Mouse (Mus musculus) hindbrain, embryonic 11.5 days (tissue): Measurements from ENCODE around the gene Tas2r137. TPM values are rescaled to one million over a fixed set of nuclear protein-coding genes. Genes with fewer than 3 reads are reported as not detected.
A peak's percentile ranks its signal among the peaks of the same experiment; 100 is the strongest.

Experiments used
- ATAC-seq: fragments of 200-750 bp; cut with Nextera tagmentation; 2 replicates; pipeline ENCODE4 v1.8.0; 2017; ENCODE audit warnings: mild to moderate bottlenecking, moderate TSS enrichment, moderate library complexity; ENCODE audit not compliant: low FRiP score
- DNase-seq: peaks from one replicate; pipeline ENCODE4 v3.0.0-alpha.2; 2015; ENCODE audit warnings: low spot score
- H3K27ac ChIP-seq: fragments of 300-500 bp; sonication (generic); 2 replicates; pipeline ENCODE4 v1.5.1; 2014; ENCODE audit warnings: mild to moderate bottlenecking, low read depth, low read length
- H3K27me3 ChIP-seq: fragments of 300-500 bp; sonication (generic); 2 replicates; pipeline ENCODE4 v1.6.1; 2014; ENCODE audit warnings: mild to moderate bottlenecking, low read length, moderate library complexity, mixed read lengths; ENCODE audit not compliant: control insufficient read depth, insufficient read depth
- H3K36me3 ChIP-seq: fragments of 300-500 bp; sonication (generic); 2 replicates; pipeline ENCODE4 v1.6.1; 2014; ENCODE audit warnings: mild to moderate bottlenecking, low read length, moderate library complexity, mixed read lengths; ENCODE audit not compliant: control insufficient read depth, insufficient read depth
- H3K4me1 ChIP-seq: fragments of 300-500 bp; sonication (generic); replicated peaks from 2 replicates; pipeline ENCODE4 v1.6.1; 2014; ENCODE audit warnings: low read length, mixed read lengths; ENCODE audit not compliant: control insufficient read depth, insufficient read depth
- H3K4me2 ChIP-seq: fragments of 300-500 bp; sonication (generic); replicated peaks from 2 replicates; pipeline ENCODE4 v1.6.1; 2014; ENCODE audit warnings: mild to moderate bottlenecking, low read depth, low read length
- H3K4me3 ChIP-seq: fragments of 300-500 bp; sonication (generic); 2 replicates; pipeline ENCODE4 v1.5.1; 2014; ENCODE audit warnings: low read depth, low read length
- H3K9ac ChIP-seq: fragments of 300-500 bp; sonication (generic); 2 replicates; pipeline ENCODE4 v1.6.1; 2014; ENCODE audit warnings: low read depth, low read length
- H3K9me3 ChIP-seq: fragments of 300-500 bp; sonication (generic); 2 replicates; pipeline ENCODE4 v1.6.1; 2016; ENCODE audit warnings: low read length; ENCODE audit not compliant: control insufficient read depth
- WGBS: fragments of 180-500 bp; shearing (Covaris S2); extraction: QIAGEN DNeasy Blood & Tissue Kit; methylation state at CpG from one replicate; pipeline ENCODE4 v1.1.7; 2014; 5-methylcytosine and 5-hydroxymethylcytosine counted together
- polyA plus RNA-seq: library from polyadenylated mRNA; unstranded; fragments of >200 nt; fragmentation: Nextera tagmentation; extraction: Ambion mirVana; gene quantifications from 2 replicates; pipeline ENCODE4 v1.2.1, GENCODE M21; 2014

The Tas2r137 gene
- polyA plus RNA-seq, 1 experiment from 2014 or later = not detected

DNA sequence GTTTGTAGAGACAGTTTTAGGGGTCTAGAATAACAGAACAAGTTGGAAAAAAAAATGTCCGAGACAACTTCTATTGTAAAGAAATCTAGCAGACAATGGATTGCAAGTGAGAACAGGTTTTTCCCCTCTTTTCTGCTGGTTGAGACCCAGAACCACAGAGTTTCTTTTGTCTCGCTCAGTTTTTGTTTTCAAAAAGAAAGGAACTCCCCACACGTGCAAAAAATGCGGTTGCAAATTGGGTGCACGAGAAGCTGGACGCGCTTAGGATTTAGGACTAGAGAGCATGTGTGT, 19.4 kb upstream of the Tas2r137 start:
- no peaks in the 10 kb centered on the region for H3K27me3 ChIP-seq
- H3K27ac ChIP-seq = peak overlapping the region; percentile 92
- DNase-seq = no peak
- peak overlapping the region; percentile 93 for H3K9ac ChIP-seq
- no peaks in the 10 kb centered on the region for H3K9me3 ChIP-seq
- peaks cover 7% of the 10 kb centered on the region; the same call in 1 of the 2 replicates for H3K36me3 ChIP-seq
- H3K4me3 ChIP-seq = peak overlapping the region; percentile 79
- peak overlapping the region; percentile 48 for H3K4me2 ChIP-seq
- WGBS = 0% methylated on average over 7 of the region's 7 CpGs
- no peaks in the 10 kb centered on the region for H3K4me1 ChIP-seq
- ATAC-seq = no peak

DNA sequence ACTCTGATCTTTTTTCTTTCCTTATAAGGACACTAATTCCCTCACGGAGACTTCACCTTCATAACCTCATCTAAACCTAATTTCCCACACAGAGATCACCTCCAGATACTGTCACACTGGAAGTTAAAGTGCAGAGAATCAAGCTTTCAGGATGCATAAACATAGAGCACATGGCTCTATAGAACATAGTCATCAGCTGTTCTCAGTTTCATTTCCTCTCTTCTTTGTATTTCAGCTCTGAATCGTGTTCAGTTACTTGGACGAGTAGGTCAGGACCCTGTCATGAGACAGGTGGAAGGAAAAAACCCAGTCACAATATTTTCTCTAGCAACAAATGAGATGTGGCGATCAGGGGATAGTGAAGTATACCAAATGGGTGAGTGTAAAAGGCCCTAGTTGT, 14.9 kb upstream of the Tas2r137 start:
- H3K36me3 ChIP-seq = peaks cover 12% of the 10 kb centered on the region; the same call in 1 of the 2 replicates
- H3K27me3 ChIP-seq = no peaks in the 10 kb centered on the region
- no peaks in the 10 kb centered on the region for H3K4me1 ChIP-seq
- no peak overlapping the region for H3K4me2 ChIP-seq
- 91% methylated on average over 4 of the region's 4 CpGs for WGBS
- H3K4me3 ChIP-seq = no peak overlapping the region
- no peaks in the 10 kb centered on the region for H3K9me3 ChIP-seq
- DNase-seq = no peak
- H3K27ac ChIP-seq = no peak overlapping the region
- no peak for ATAC-seq
- H3K9ac ChIP-seq = no peak overlapping the region

DNA sequence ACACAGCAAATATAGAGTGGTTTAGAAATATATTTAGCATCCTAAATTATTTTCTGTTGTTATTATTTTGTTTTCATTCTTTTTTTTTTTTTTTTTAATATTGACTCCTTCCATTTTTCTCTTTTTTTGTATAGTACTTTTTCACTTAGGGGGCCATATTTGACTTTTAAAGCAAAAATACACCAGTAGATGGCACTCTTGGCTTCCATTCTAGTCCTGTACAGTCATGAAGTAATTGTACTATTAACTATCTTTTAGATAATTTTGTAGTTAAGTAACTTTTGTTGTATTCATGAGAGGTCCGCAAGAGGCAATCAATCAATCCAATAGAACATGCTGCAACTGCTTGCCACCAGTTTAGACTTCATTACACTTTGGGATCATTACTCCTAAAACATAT, 11.3 kb upstream of the Tas2r137 start:
- ATAC-seq (no peak), DNase-seq (peak; percentile 10)
- 94% methylated on average over 1 of the region's 1 CpGs for WGBS
- Histone ChIP-seq H3K4me1 (no peaks in the 10 kb centered on the region), H3K4me2 (no peak overlapping the region), H3K36me3 (peaks cover 12% of the 10 kb centered on the region; the same call in 1 of the 2 replicates), H3K27me3 (no peaks in the 10 kb centered on the region), H3K4me3 (no peak overlapping the region), H3K9me3 (no peaks in the 10 kb centered on the region), H3K27ac (no peak overlapping the region), H3K9ac (no peak overlapping the region)

DNA sequence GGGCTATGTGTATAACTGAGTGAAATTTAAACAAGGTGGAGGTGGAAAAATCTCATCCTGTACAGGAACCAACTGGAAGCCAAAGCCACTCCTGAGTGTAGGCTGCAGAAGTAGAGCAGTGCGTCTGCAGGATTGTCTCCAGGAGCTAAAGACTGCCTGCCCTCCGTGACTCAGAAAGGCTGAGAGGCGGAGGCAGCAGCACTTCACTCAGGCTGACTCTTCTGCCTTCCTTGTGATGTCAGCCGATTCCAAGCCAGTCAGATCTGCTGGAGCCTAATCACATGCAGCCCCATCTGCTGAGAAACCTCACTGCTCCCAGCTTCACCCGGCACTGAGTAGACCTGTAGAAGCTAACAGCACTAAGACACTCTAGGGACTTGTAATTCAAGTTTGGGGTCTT, 8.7 kb upstream of the Tas2r137 start:
- Histone ChIP-seq H3K9ac (no peak overlapping the region), H3K4me3 (no peak overlapping the region), H3K27me3 (no peaks in the 10 kb centered on the region), H3K4me1 (no peaks in the 10 kb centered on the region), H3K36me3 (peaks cover 10% of the 10 kb centered on the region; the same call in 1 of the 2 replicates), H3K4me2 (no peak overlapping the region), H3K9me3 (no peaks in the 10 kb centered on the region), H3K27ac (no peak overlapping the region)
- 95% methylated on average over 5 of the region's 5 CpGs for WGBS
- DNase-seq = no peak
- no peak for ATAC-seq

DNA sequence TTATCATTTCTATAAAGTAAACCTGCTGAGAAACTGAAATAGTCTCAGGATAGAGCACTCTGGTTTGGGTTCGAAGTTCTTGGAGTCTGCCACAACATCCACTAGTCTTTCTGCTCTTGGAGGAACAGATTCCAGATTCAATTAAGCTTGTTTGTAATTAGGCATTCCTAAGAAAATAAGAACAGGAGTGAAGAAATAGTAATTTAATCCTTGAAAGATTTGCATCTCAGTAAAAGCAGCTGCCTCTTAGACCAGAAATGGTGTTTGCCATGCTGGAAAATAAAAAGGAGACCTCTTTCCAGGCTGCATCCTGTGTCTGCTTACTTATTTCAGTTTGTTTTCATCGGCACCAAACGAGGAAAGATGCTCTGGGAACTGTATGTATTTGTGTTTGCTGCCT, 2.2 kb downstream of the Tas2r137 start, which contains the start of gene Tas2r108:
Tas2r108 (plus strand) TSS at position 301 of the 400 bp plus-strand sequence.
- Histone ChIP-seq H3K9me3 (no peaks in the 10 kb centered on the region), H3K4me2 (no peak within 1 kb of the TSS), H3K27ac (no peak within 1 kb of the TSS), H3K36me3 (no peaks in the 10 kb centered on the region), H3K27me3 (no peaks in the 10 kb centered on the region), H3K4me1 (no peaks in the 10 kb centered on the region), H3K9ac (no peak within 1 kb of the TSS), H3K4me3 (no peak within 1 kb of the TSS)
- no peak for DNase-seq
- 94% methylated on average over 3 of the region's 3 CpGs for WGBS
- ATAC-seq = no peak

DNA sequence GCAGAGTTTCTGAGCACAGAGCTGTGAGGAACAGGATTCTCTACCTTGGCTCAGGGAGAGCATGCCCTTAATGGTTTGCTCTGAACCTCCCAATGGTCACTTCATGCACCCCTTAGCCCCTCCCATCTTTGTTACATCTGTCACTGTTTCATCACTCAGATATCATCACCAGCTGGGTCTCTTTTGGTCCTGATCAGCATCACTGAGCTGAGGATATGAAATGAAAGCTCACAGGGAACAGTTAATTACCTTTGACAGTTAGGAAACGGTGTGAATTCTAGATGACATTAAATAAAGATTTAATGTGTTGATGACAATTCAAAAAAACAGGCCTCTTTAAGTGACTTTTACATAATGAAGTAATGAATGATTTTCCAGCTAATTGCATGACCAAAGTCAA, 28.4 kb downstream of the Tas2r137 start, which contains the start of gene Prss37:
Prss37 (minus strand) TSS at position 101 of the 400 bp plus-strand sequence.
- no peak within 1 kb of the TSS for H3K9ac ChIP-seq
- no peak within 1 kb of the TSS for H3K4me2 ChIP-seq
- DNase-seq (no peak), ATAC-seq (no peak)
- H3K27ac ChIP-seq = no peak within 1 kb of the TSS
- H3K9me3 ChIP-seq = no peaks in the 10 kb centered on the region
- no peaks in the 10 kb centered on the region for H3K36me3 ChIP-seq
- H3K4me3 ChIP-seq = no peak within 1 kb of the TSS
- no peaks in the 10 kb centered on the region for H3K27me3 ChIP-seq
- 74% methylated on average over 1 of the region's 1 CpGs for WGBS
- no peaks in the 10 kb centered on the region for H3K4me1 ChIP-seq

Other genes starting within 250 kb of the Tas2r137 start
- 43.2 and 43.4 TPM in 2 replicates for gene Agk, start 166.1 kb upstream of the Tas2r137 start, polyA plus RNA-seq
- gene E330009J07Rik, start 55.1 kb upstream of the Tas2r137 start, polyA plus RNA-seq = 14.8 and 16.8 TPM in 2 replicates
- gene Wee2, start 52.1 kb upstream of the Tas2r137 start, polyA plus RNA-seq = 0.13 and 0.19 TPM in 2 replicates
- 167 and 171 TPM in 2 replicates for gene Ssbp1, start 19.9 kb upstream of the Tas2r137 start, polyA plus RNA-seq
- 0.73 TPM in 1 of 2 replicates, not detected in the other for gene Tas2r108, start 2.3 kb downstream of the Tas2r137 start, polyA plus RNA-seq
- gene Prss37, start 28.3 kb downstream of the Tas2r137 start, polyA plus RNA-seq = 0.17 TPM in 1 of 2 replicates, not detected in the other
- 0.21 TPM in 1 of 2 replicates, not detected in the other for gene Olfr461, start 63.8 kb downstream of the Tas2r137 start, polyA plus RNA-seq
- gene Olfr460, start 78.3 kb downstream of the Tas2r137 start, polyA plus RNA-seq = not detected in 2 replicates
- gene Clec5a, start 94.6 kb downstream of the Tas2r137 start, polyA plus RNA-seq = 0.25 and 1.2 TPM in 2 replicates
- not detected in 2 replicates for gene Tas2r138, start 122.1 kb downstream of the Tas2r137 start, polyA plus RNA-seq
- not detected in 2 replicates for gene Mgam, start 137.6 kb downstream of the Tas2r137 start, polyA plus RNA-seq